Mouse (Mus musculus) cerebral cortex, adult 2 months (tissue): Measurements from ENCODE around the gene Lyst.

Experiments
- WGBS: fragments of 180-500 bp; shearing (Covaris S2); methylation state at CpG from one replicate; pipeline ENCODE4 v1.1.7; 2018; 5-methylcytosine and 5-hydroxymethylcytosine counted together

Gene Lyst

DNA sequence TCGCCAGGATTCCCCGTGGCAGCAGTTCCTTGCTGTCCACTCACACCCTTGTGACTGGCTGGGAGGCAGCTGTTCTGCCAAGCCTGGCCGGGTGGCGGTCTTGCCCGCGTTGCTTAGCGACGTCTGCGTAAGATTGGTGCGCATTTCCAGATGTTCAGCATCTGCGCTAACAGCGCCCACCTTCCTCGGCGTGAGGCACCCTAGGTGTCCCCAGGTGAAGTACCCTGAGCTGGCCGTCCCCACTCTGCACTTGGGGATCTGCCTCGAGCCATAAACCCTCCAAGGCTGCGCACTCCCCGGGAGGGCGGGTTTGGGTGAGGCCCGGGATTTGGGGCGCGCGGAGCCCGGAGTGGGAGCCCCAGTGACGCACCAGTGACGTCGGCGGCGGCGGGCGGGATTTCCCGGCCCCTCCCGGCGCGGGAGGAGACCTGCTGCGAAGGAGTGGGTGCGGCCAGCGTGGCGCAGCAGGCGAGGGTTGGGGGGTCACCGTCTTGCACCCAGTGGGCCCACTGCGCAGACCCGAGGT lies 193.8 kb downstream of the Lyst start, which contains the start of gene Gng4:
TSS of gene Gng4 (plus strand) at position 166 of the 526 bp plus-strand sequence.
- under 1% methylated on average over 43 of the region's 43 CpGs for WGBS

DNA sequence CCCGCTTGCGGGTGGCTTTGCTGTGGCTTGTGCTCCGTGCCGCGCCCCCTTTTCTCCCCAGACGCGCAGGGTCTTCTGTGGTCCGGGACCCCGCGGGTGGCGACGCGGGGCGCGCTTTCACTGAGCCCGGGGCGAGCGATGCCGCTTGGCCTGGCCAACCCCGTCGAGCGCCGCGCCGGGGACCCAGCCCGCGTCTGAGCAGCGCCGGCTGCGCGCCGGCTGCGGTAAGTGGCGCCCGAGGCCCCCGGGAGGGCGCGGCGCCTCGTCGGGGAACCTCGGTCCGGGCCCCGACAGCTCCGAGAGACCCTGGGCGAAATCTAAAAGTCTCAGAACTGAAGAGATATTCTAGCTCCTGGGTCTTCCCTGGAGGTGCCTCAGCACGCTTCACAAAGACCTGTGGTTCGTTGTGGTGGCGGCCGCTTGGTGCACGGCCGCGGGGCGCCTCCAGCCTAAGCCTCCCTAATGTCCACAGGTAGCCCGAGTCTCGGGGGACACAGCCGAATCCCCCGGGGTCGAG lies 194.3 kb downstream of the Lyst start:
- 1% methylated on average over 59 of the region's 59 CpGs for whole genome bisulfite sequencing

DNA sequence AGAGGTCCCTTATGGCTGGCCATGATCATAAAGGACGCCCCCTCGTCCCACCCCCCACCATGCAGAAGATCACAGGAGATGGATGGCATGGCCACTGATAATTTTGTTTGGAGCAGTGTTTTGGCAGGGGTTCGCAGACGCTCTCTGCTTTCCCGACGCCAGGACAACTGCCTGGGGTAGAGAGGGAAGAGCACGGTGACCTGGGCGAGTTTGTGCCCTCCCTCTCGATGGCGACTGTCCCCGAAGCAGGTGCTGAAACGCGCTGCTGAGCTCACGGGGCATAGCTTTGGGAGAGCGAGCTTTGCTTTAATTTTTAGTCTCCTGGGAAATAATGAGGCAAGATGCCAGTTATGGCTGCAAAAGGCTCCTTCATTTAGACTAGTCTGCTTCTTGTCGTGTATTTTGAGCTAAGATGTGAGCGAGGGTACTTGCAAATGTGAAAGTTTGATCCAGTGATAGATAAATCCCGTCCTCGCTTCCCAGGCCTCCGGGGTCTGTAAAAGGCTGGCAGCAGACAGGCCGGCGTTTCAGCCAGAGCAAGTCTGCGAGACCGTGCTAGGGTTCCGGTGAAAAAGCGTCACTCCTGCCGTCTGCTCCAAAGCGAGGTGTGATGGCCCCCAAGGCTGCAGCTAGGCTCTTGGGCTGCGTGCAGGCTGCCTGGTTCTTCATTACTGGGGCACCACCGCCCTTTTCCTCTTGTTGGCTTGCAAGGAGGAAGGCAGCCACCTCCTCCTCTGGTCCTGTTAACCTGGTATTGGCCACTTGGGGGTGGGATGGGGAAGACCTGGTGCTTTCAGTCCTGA lies 195.0 kb downstream of the Lyst start:
- 5% methylated on average over 30 of the region's 30 CpGs for WGBS

DNA sequence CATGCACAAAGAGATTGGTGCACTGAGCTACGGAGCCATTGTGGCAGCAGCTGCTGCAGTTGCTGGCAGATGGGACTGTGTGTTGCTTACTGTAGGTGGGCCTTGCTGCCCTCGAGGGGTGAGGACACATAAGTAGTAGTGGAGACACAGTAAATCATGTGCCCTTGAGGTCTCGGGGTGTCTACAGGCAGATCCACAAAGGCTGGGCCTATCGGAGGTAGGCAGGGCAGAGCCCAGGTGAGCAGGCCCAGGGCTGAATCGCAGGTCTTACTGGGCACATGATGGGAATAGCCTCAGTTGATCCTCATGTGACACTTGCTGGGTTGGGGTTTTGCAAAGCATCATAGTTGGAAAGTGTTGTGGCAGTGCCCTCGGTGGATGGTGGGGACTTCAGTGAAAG lies 196.8 kb downstream of the Lyst start:
- 92% methylated on average over 6 of the region's 6 CpGs for WGBS

DNA sequence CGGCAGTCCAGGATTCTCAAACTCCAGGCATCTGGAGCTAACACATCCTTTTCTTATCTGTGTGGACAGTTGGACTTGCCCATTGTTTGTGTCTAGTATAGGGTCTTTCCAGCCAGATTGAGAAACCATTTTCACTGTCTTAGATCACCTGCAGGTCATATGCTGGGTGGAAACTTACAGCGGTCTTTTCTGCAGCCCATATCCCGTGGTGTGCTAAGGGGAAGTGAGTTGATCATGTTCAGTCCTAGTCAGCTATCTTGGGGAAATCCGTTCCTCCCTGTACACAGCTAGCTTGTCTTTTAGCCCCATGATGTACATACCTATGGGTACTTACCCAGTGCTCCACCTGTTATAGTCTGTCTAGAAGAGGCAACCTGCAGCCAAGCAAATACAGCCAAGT lies 197.9 kb downstream of the Lyst start:
- WGBS: 89% methylated on average over 4 of the region's 4 CpGs

DNA sequence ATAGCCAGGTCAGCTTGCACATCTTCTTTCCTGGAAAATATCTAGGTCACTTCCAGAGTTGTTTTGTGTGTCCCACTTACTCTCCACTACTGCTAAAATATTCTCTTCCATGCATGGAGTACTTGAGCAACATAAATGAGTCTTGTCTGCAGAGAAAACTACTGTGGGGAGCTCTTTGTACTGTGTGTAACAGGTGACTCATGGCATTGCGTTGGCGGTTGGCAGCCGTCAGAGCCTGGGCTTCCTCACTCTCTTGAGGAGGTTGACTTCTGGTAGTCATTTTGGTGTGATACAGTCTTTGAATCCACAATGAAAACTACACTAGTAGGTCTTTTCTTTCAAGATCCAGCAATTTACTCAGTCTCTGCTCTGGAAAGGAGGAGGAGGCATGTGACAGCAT lies 201.8 kb downstream of the Lyst start:
- 49% methylated on average over 3 of the region's 3 CpGs for WGBS

DNA sequence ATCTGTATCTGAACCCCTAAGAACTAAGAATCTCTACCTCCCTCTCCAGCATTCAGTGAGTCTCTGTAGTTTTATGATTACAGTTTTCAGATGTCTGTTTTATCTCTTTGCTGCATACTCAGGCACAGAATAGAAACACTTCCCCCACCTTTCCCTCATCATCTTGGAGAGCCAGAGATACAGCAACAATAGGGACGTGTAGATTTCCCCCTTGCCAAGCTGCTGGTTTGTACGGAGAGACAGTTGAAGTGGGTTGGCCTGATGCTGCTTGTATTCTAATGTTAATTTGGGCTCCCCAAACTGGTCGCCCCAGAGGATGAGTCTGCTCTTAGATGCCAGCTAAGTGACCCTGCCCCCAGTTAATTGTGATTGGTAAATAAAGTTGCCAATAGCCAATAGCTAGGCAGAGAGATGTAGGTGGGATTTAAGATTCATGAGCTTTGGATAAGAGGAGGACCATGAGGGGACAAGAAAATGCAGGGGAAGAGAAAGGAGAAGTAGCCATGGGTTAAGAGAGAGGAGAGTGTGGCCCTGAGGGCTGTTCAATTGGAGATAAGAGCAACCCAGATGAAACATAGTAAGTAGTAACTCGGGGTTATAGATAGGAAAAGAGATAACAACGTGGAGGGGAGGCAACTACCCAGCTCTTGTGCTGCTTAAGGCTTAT lies 205.1 kb downstream of the Lyst start:
- 46% methylated on average over 5 of the region's 5 CpGs for WGBS

DNA sequence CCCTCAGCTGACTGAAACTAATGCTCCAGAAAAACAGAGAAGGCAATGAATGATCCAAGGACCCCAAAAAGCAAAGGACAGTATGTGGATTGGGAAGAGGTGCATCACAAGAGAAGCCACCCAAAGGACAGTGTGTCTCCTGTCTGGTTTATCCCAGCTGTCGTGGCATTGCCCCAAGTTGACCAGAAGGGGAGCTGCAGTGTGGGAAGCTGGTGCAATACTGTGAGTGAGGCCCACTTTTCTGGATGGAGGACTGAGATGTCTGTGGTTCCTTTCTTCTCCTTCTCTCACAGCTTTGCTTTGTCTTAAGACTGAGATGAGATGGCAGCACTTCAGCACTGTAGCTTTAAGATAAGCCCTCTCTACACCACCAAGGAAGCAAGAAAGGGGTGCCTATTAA lies 205.9 kb downstream of the Lyst start:
- WGBS: 93% methylated on average over 1 of the region's 1 CpGs

DNA sequence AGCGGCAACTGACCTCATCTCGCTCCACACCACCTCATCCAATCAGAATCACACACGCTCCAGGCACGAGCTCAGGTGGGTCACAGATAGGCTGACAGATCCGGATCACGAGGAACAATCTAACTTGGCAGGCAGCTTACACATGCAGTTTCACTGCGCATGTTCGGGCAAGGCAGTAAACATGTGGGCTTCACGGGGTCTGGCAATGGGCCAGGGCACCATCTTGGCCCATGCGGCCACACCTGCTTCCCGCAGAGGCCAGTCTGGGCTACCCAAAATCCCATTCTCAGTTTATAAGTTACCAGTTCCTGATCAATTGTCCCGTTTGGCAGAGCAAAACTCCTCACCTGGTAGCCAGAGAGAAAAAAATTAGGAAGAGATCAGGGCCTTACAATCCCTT lies 207.6 kb downstream of the Lyst start:
- WGBS: 91% methylated on average over 12 of the region's 12 CpGs

DNA sequence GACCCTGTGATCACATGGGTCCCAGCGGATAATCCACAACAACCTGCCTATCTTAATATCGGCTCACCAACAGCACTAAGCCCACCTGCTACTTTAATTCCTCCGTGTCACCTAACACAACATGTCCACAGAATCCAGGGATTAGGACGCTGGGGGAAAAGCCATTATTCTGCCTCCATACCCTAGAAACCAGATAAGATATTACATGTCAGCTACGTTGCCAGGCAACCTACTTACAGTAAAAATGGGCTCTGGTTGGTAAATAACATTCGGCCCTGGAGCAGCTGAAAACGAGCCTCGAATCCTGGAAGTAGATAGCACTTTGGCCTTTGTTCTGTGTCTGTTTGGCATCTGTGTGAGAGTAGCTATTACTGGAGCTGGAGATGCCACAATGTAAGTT lies 208.6 kb downstream of the Lyst start:
- WGBS: 69% methylated on average over 8 of the region's 8 CpGs

DNA sequence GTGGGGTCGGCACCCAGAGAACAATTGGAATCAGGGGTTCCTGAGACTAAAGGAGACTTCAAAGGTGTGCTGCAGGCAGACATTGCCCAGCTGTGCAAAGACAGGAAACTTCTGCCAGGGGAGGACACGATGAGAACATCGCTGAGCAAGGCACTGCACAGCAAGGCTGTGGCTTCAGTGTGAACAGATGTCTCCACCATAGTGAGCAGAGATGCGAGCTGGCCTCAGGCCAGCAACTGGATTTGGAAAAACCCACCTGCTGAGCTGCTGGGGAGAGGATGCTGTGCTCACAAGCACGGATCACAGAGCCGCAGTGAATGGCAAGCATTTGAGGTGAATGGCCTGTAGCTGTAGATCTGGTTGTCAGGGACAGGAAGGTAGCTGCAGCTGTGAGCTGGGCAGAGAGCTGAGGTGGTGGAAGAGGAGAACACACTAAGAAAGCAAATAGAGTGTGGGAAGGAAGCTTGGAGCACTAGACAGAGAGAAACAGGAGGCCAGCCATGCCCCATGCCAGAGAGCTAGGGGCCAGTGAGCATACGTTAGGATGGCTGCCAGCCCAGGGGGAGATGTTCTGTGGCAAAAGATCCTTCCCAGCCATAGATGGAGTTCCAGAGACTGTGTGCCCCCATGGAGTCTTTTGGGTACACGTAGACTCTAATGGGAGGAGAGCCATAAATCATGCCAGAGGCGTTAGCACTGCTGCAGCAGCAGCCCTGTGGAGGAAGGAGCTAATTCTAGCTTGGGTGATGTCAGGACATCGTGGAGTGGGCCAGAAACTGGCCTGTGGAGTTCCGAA lies 218.3 kb downstream of the Lyst start:
- WGBS: 33% methylated on average over 11 of the region's 11 CpGs

DNA sequence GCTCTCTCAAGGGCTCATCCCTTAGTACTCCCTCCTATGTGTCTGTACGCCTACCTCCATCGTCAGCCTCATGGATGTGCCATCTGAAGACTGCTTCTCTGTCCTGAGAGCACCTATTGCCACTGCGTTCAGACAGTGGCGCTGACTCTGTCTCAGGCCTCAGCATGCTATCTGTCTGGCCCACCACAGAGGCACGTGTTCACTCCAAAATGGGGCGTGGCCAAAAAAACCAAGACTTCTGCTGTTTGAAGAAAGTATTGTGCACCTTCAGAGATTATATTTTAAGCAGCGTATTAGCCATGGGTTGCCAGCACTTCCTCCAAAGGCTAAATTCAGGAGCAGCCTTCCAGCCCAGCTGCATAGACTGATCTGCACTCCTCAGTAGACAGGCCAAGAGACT lies 220.7 kb downstream of the Lyst start:
- 88% methylated on average over 7 of the region's 7 CpGs for WGBS

DNA sequence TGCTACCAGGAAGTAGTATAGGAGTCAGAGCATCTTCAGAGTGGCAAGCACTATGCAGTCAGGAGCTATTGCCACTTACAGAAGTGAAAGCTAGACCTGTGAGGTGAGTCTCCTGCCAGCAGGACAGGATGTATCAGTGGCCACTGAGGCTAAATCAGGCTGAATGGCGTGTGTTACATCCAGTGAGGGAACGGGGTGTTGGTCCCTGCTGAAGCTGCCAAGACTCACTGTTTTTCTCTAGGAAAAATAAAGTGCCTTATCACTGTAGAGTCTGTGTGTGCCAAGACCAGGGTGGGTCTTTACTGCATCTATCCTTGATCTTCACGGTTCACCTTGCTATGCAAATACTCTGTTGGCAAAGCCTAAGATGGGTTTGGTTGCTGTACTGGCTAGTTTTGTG lies 228.5 kb downstream of the Lyst start:
- WGBS: 88% methylated on average over 3 of the region's 3 CpGs

DNA sequence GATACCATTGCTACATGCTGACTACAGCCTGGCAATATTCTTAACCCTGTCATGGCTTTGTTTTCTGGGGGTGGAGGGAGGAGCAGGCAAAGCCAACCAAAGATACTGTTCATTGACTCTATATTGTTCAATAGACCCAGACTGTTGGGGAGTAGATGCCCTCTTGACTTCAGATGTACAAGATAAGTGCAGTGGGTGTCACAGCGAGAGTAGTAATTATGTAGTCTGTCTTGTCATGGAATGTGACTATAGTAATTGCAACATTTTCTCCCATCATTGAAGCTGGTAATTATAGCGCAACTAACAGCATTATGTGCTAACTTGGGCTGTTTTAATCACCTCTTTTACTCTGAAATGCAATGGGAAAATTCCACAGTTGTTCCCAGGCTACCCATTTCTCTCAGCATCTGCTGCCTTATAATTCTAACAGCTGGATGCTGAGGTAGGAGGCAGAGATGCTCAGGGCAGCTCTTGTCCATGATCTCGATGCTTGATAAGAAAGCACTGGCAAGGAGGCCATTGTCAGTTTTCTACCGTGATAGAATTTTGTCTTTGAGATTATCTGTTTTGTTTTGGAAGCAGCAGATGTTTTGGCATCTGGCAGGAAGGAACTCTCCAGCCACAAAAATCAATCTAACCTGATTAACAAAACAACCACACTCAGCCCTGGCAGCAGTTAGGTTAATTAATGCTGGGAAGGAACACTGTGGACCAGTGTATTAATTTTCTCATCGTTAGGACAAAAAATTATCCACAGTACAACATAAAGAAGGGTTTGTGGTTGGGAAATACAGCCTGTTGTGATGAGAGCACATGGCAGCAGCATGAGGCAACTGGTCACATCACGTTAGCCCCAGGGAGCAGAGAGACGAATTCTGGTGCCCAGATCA lies 230.3 kb downstream of the Lyst start:
- WGBS: 74% methylated on average over 7 of the region's 7 CpGs

DNA sequence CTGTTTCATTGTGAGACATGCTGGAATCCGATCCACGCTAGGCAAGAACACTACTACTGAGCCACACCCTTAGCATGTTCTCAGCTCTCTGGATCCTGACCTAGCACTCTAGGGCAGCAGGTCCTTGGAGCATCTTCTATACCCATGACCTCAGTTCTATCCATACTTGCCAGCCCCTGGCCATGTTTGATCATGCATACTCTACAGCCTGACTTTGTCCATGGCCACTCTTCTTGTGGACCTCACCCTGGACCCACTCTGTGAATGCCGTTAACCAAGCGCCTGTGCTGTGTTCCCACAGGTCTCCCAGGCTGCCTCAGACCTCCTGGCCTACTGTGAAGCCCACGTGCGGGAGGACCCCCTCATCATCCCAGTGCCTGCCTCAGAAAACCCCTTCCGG lies 234.7 kb downstream of the Lyst start:
- WGBS: 94% methylated on average over 7 of the region's 7 CpGs

DNA sequence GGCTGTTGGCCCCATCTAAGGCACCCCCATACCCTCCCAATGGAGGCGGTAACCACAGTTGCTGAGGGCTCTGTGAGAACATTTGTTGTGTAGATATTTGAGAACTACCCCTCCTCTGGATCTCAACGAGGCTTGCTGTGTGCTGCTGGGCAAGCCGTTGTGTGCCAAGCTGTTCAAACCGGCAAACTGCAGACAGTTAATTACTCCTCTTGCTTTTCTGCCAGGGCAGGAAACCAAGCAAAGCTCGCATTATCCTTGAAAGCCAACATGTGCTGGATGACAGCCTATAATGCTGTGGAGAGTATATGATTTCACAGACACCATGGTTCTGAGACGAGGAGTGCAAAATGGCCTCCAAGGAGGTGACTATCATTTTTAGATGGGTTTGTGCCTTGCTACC lies 236.3 kb downstream of the Lyst start:
- WGBS: 42% methylated on average over 6 of the region's 6 CpGs

DNA sequence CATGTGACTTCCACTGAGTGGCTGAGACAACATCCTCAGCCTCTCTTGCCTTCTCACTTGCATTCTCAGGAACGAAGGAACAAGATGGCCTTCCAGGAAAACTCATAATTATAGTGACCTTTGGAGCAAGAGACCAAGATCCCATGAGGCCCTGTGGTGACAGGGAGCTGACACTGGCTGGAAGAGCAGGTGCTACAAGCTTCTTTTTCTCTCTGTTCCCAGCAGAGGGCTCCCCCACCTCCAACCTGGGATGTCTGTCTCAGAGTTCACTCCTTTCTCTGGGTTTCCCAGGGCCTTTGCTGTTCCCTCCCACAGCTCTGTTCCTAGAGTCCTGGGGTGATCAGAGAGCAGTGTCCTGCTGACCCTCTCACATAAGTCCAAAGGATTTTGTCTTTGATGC lies 237.9 kb downstream of the Lyst start:
- 47% methylated on average over 1 of the region's 1 CpGs for WGBS
